Mouse (Mus musculus): ENCODE data around the gene Numa1. TPM values are rescaled to one million over a fixed set of nuclear protein-coding genes. Genes with fewer than 3 reads are reported as not detected.
A peak's percentile ranks its signal among the peaks of the same experiment; 100 is the strongest.

Numa1 gene
- polyA plus RNA-seq, 1 experiment from 2014 or later, result 110 TPM

DNA sequence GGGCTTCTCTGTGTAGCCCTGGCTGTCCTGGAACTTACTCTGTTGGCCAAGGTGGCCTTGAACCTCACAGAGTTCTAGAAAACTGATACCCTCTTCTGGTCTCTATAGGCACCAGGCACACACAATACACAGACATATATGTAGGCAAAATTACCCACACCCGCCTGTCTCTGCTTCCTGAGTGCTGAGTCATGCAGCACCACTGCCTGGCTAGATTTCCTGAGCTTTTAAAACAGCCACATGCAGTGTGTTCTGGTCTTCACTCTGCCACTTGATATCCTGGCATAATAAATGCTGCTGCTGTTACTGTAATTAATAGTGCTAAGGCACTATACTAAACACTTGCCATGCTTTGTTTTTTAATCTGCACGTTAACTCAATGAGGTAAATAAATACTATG is 31.7 kb downstream of the Numa1 start:
- H3K27me3 ChIP-seq (ENCODE audit: control insufficient read depth, insufficient read depth, low read length), result no peaks in the 10 kb centered on the region
- ATAC-seq (ENCODE audit: low FRiP score, low TSS enrichment), result no peak
- H3K27ac ChIP-seq (ENCODE audit: low read depth, low read length), result no peak overlapping the region
- H3K36me3 ChIP-seq (ENCODE audit: control insufficient read depth, insufficient read depth, low read length), result no peaks in the 10 kb centered on the region
- H3K4me3 ChIP-seq (ENCODE audit: low read length), result no peak overlapping the region
- peaks cover 13% of the 10 kb centered on the region for H3K4me1 ChIP-seq (ENCODE audit: control insufficient read depth, insufficient read depth, low read length)
- H3K9ac ChIP-seq (ENCODE audit: low read depth, low read length), result no peak overlapping the region
- no peak overlapping the region for H3K4me2 ChIP-seq (replicated peaks; ENCODE audit: low read depth, low read length)
- H3K9me3 ChIP-seq (ENCODE audit: control insufficient read depth, low read length), result no peaks in the 10 kb centered on the region
- WGBS, result 71% methylated on average over 2 of the region's 2 CpGs

DNA sequence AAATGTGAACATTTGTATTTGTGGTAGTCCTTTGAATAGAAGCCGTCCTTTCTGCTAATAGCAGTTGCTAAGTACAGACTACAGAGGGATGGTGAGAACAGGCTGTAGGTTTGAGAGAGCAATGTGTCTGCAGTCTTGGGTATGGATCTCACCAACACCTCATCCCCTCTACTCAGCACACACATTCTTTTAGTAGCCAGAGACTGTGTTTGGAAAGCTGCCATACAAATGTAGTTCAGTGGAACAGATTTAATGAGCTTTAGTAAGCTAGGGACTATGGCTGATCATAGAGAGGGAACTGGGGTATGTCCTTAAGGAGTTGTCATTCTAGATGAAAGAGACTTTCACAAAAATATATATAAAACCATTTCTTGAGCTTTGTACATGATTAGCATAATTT is 33.3 kb downstream of the Numa1 start:
- Histone ChIP-seq H3K4me1 (ENCODE audit: control insufficient read depth, insufficient read depth, low read length) (peaks cover 17% of the 10 kb centered on the region), H3K9ac (ENCODE audit: low read depth, low read length) (no peak overlapping the region), H3K27me3 (ENCODE audit: control insufficient read depth, insufficient read depth, low read length) (no peaks in the 10 kb centered on the region), H3K27ac (ENCODE audit: low read depth, low read length) (no peak overlapping the region), H3K4me3 (ENCODE audit: low read length) (no peak overlapping the region), H3K36me3 (ENCODE audit: control insufficient read depth, insufficient read depth, low read length) (no peaks in the 10 kb centered on the region), H3K4me2 (replicated peaks; ENCODE audit: low read depth, low read length) (no peak overlapping the region), H3K9me3 (ENCODE audit: control insufficient read depth, low read length) (no peaks in the 10 kb centered on the region)
- 89% methylated on average over 1 of the region's 1 CpGs for WGBS
- no peak for ATAC-seq (ENCODE audit: low FRiP score, low TSS enrichment)

DNA sequence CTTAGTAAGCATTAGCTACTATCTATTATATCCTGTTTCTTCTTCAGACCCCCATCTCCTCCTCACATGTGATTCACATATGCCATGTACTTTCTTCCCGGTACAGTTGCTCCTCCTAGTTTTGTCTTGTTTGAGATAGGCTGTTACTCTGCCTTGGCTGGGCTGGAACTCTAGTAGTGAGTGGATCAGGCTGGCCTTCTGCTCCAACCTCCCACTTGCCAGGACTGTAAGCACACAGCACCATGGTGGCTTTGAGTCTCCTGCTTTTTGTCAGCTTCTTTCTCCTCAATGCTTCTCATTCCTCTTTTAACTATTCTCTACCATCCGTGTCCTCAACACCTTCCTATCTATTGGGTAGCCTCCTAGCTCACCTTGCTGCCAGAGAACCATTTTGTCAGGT is 34.8 kb downstream of the Numa1 start:
- H3K4me2 ChIP-seq (replicated peaks; ENCODE audit: low read depth, low read length), result peak overlapping the region; percentile 87
- H3K4me3 ChIP-seq (ENCODE audit: low read length), result no peak overlapping the region
- peak overlapping the region; percentile 81; the same call in 1 of the 2 replicates for H3K9ac ChIP-seq (ENCODE audit: low read depth, low read length)

DNA sequence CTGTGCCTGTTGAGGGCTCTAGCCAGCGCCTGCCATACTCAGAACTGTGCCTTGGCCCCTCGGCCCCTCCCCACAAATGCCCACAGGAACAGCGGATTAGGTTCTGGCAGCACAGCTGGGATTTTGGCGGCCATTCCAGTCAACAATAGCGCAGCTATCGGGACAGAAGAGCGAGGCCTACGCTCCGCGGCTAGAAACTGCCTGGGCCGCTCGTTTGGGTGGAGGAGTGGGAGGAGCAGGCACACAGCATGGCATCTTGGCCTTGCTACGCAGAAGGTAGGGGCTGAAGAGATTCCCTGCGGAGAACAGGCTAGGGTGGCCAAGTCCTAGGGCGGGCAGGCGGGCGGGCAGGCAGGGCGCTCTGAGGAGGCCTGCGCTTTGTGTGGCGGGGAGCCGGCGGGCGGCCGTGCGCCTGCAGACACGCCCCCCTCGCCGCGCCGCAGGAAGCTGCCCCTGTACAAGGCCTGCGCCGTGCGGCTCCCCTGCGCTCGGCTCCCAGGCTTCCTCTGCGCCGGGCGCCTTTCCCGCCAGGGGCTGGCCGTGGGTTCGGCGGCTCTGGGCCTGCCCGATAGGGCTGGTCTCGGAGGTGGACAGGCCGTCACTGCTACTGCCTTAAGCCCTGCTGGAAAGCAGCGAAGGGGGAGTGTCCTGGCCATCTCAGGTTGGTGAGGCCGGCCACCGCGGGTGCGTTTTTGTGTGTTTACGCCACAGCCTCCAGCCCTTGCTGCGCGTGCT is 36.0 kb downstream of the Numa1 start:
- Histone ChIP-seq H3K27ac (ENCODE audit: low read depth, low read length) (peak overlapping the region; percentile 100), H3K4me1 (ENCODE audit: control insufficient read depth, insufficient read depth, low read length) (peaks cover 33% of the 10 kb centered on the region), H3K9ac (ENCODE audit: low read depth, low read length) (peak overlapping the region; percentile 81), H3K27me3 (ENCODE audit: control insufficient read depth, insufficient read depth, low read length) (no peaks in the 10 kb centered on the region), H3K4me2 (replicated peaks; ENCODE audit: low read depth, low read length) (peak overlapping the region; percentile 87), H3K9me3 (ENCODE audit: control insufficient read depth, low read length) (no peaks in the 10 kb centered on the region), H3K36me3 (ENCODE audit: control insufficient read depth, insufficient read depth, low read length) (no peaks in the 10 kb centered on the region), H3K4me3 (ENCODE audit: low read length) (peak overlapping the region; percentile 62)
- peak; percentile 94 for ATAC-seq (ENCODE audit: low FRiP score, low TSS enrichment)
- WGBS, result under 1% methylated on average over 48 of the region's 53 CpGs

More for the DNA sequence above, 34.8 kb downstream of the Numa1 start:
- no peak for ATAC-seq (ENCODE audit: low FRiP score, low TSS enrichment)
- Histone ChIP-seq H3K4me1 (ENCODE audit: control insufficient read depth, insufficient read depth, low read length) (peaks cover 25% of the 10 kb centered on the region), H3K27me3 (ENCODE audit: control insufficient read depth, insufficient read depth, low read length) (no peaks in the 10 kb centered on the region), H3K36me3 (ENCODE audit: control insufficient read depth, insufficient read depth, low read length) (no peaks in the 10 kb centered on the region), H3K27ac (ENCODE audit: low read depth, low read length) (peak overlapping the region; percentile 100; the same call in 1 of the 2 replicates), H3K9me3 (ENCODE audit: control insufficient read depth, low read length) (no peaks in the 10 kb centered on the region)
- 72% methylated on average over 2 of the region's 2 CpGs for WGBS

DNA sequence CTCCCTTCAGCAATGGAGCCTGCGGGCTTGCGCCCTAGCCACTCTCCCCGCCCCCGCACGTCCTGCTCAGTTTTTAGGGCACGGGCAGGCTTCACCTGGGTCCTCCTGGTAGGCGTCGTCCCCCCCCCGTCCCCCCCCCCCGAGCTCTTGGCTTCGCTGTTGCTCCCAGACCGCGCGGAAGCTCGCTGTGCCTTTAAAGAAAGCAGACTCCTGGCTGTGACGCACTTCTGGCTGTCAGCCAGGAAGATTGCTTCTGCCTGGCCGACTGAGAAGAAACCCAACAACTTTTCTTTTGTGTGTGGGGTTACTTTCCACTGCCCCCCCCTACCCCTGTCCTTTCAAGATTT is 36.5 kb downstream of the Numa1 start:
- H3K4me2 ChIP-seq (replicated peaks; ENCODE audit: low read depth, low read length), result peak overlapping the region; percentile 87
- H3K4me1 ChIP-seq (ENCODE audit: control insufficient read depth, insufficient read depth, low read length), result peaks cover 29% of the 10 kb centered on the region
- no peaks in the 10 kb centered on the region for H3K36me3 ChIP-seq (ENCODE audit: control insufficient read depth, insufficient read depth, low read length)
- peak; percentile 67 for ATAC-seq (ENCODE audit: low FRiP score, low TSS enrichment)
- H3K27ac ChIP-seq (ENCODE audit: low read depth, low read length), result peak overlapping the region; percentile 100
- no peaks in the 10 kb centered on the region for H3K27me3 ChIP-seq (ENCODE audit: control insufficient read depth, insufficient read depth, low read length)
- H3K4me3 ChIP-seq (ENCODE audit: low read length), result peak overlapping the region; percentile 62
- peak overlapping the region; percentile 81 for H3K9ac ChIP-seq (ENCODE audit: low read depth, low read length)
- no peaks in the 10 kb centered on the region for H3K9me3 ChIP-seq (ENCODE audit: control insufficient read depth, low read length)
- WGBS, result 2% methylated on average over 10 of the region's 17 CpGs

DNA sequence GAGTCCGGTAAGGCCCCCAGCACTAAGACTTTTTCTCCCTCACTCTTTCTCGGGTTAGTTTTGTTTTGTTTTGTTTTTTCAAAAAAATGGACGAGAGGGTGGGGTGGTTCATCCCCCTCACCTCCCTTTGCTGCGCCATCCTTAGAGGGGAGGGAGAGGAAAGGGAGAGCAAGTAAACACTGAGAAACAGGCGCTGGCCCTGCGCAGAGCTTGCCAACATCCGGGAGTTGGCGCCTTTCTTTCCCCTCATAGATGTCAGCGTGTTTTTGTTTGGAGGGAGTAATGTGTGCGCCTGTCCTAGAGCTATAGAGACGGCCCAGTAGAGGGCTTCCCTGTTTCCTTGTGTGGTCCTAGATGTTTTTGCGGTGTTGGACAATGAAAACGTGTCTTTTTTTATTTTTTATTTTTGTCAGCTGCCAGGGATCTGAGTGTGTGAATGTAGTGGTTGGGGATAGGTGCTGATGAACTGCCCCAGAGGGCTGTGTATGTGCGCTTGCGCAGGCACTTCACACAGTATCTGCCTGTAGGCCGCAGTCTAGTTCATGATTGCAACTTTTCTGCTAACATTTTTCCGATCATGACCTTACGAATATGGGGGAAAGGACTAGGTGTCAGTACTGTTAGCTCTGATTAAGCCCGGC is 37.0 kb downstream of the Numa1 start:
- Histone ChIP-seq H3K27ac (ENCODE audit: low read depth, low read length) (peak overlapping the region; percentile 100), H3K4me2 (replicated peaks; ENCODE audit: low read depth, low read length) (peak overlapping the region; percentile 87), H3K9ac (ENCODE audit: low read depth, low read length) (peak overlapping the region; percentile 81), H3K4me1 (ENCODE audit: control insufficient read depth, insufficient read depth, low read length) (peaks cover 29% of the 10 kb centered on the region), H3K9me3 (ENCODE audit: control insufficient read depth, low read length) (no peaks in the 10 kb centered on the region), H3K27me3 (ENCODE audit: control insufficient read depth, insufficient read depth, low read length) (no peaks in the 10 kb centered on the region), H3K4me3 (ENCODE audit: low read length) (peak overlapping the region; percentile 62), H3K36me3 (ENCODE audit: control insufficient read depth, insufficient read depth, low read length) (no peaks in the 10 kb centered on the region)
- peak; percentile 66 for ATAC-seq (ENCODE audit: low FRiP score, low TSS enrichment)
- WGBS, result 7% methylated on average over 19 of the region's 19 CpGs

DNA sequence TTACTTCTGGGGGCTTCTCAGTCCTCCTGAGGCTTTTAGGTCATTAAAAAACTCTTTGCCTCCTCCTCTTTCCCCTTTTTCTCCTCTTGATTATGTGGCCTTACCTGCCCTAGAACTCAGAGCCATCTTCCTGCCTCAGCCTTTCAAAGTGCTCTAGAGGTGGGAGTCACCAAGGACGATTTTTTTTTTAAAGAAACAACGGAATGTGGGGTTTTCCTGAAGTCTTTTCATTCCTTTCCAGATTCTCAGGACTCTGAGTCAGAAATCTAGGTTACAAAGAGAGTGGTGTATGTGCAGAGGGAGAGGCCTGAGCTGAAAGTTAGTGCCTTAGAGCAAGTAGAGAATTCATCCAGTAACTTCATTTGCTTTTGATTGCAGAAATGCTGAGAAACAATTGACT is 37.8 kb downstream of the Numa1 start:
- no peaks in the 10 kb centered on the region for H3K27me3 ChIP-seq (ENCODE audit: control insufficient read depth, insufficient read depth, low read length)
- no peaks in the 10 kb centered on the region for H3K9me3 ChIP-seq (ENCODE audit: control insufficient read depth, low read length)
- H3K36me3 ChIP-seq (ENCODE audit: control insufficient read depth, insufficient read depth, low read length), result no peaks in the 10 kb centered on the region
- H3K9ac ChIP-seq (ENCODE audit: low read depth, low read length), result peak overlapping the region; percentile 81; the same call in 1 of the 2 replicates
- H3K4me3 ChIP-seq (ENCODE audit: low read length), result peak overlapping the region; percentile 62
- 49% methylated on average over 2 of the region's 2 CpGs for WGBS
- H3K4me1 ChIP-seq (ENCODE audit: control insufficient read depth, insufficient read depth, low read length), result peaks cover 29% of the 10 kb centered on the region
- H3K27ac ChIP-seq (ENCODE audit: low read depth, low read length), result peak overlapping the region; percentile 100; the same call in 1 of the 2 replicates
- ATAC-seq (ENCODE audit: low FRiP score, low TSS enrichment), result no peak
- peak overlapping the region; percentile 87 for H3K4me2 ChIP-seq (replicated peaks; ENCODE audit: low read depth, low read length)

DNA sequence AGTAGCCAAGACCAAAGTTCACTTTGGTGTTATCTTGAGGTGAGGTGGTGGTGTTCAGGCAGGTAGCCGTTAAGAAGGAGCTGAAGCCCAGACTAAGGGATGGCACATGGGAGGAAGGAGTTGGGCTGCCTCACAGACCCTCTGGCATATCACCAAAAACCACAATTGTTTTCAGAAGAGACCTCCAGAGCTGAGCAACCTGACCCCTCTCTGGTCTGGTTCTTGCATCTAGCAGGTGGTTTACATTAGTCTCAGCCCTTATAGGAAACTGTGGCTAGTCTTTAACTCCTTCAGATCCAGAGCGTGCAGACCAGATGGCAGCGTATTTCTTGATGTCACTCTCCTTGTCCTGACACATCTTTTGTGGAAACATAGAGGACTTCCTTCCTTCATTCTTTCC is 39.8 kb downstream of the Numa1 start:
- Histone ChIP-seq H3K4me1 (ENCODE audit: control insufficient read depth, insufficient read depth, low read length) (peaks cover 25% of the 10 kb centered on the region), H3K9me3 (ENCODE audit: control insufficient read depth, low read length) (no peaks in the 10 kb centered on the region), H3K27ac (ENCODE audit: low read depth, low read length) (no peak overlapping the region), H3K4me3 (ENCODE audit: low read length) (no peak overlapping the region), H3K36me3 (ENCODE audit: control insufficient read depth, insufficient read depth, low read length) (no peaks in the 10 kb centered on the region; the same call in 1 of the 2 replicates), H3K4me2 (replicated peaks; ENCODE audit: low read depth, low read length) (no peak overlapping the region), H3K27me3 (ENCODE audit: control insufficient read depth, insufficient read depth, low read length) (no peaks in the 10 kb centered on the region), H3K9ac (ENCODE audit: low read depth, low read length) (peak overlapping the region; percentile 28; the same call in 1 of the 2 replicates)
- WGBS, result 61% methylated on average over 3 of the region's 3 CpGs
- ATAC-seq (ENCODE audit: low FRiP score, low TSS enrichment), result no peak

DNA sequence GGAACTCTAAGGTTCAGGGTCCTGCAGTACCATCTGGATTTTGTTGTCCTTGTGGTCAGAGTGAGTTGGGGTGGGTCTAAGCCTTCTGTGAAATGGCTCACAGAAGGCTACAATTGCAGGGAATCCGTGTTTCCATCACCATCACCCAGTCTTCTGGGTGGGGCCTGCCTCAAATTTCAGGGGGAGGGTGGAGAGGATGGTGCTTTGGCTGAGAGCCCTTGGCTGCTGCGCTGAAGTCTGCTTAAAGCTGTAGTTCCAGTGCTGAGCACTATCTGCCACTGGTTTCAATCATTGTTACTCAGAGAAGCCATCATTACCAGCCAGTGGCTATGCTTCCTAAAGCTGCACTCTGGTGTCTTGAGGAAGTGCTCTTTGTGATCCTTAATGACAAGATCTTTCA is 40.6 kb downstream of the Numa1 start:
- Histone ChIP-seq H3K4me1 (ENCODE audit: control insufficient read depth, insufficient read depth, low read length) (peaks cover 20% of the 10 kb centered on the region), H3K36me3 (ENCODE audit: control insufficient read depth, insufficient read depth, low read length) (peaks cover 3% of the 10 kb centered on the region; the same call in 1 of the 2 replicates), H3K27ac (ENCODE audit: low read depth, low read length) (no peak overlapping the region), H3K9me3 (ENCODE audit: control insufficient read depth, low read length) (no peaks in the 10 kb centered on the region), H3K4me3 (ENCODE audit: low read length) (no peak overlapping the region), H3K27me3 (ENCODE audit: control insufficient read depth, insufficient read depth, low read length) (no peaks in the 10 kb centered on the region), H3K4me2 (replicated peaks; ENCODE audit: low read depth, low read length) (no peak overlapping the region), H3K9ac (ENCODE audit: low read depth, low read length) (no peak overlapping the region)
- WGBS, result 41% methylated on average over 2 of the region's 2 CpGs
- ATAC-seq (ENCODE audit: low FRiP score, low TSS enrichment), result no peak

Measured in kidney, embryonic 14.5 days (tissue).